Mouse (Mus musculus): Measurements from ENCODE around the gene Btaf1.

- no peak for TF ChIP-seq CTCF (IDR thresholded peaks at IDR 0.05; ENCODE audit: low read depth, low read length)
- no peak for TF ChIP-seq POLR2A (IDR thresholded peaks at IDR 0.05; ENCODE audit: extremely low read depth, insufficient read depth, low read length)
Measured at GRCm38 (mm10) chr19:36891746-36892145, 34.1 kb upstream of the Btaf1 start.

All from liver, adult 2 months (tissue).